In the genomic region with DNA sequence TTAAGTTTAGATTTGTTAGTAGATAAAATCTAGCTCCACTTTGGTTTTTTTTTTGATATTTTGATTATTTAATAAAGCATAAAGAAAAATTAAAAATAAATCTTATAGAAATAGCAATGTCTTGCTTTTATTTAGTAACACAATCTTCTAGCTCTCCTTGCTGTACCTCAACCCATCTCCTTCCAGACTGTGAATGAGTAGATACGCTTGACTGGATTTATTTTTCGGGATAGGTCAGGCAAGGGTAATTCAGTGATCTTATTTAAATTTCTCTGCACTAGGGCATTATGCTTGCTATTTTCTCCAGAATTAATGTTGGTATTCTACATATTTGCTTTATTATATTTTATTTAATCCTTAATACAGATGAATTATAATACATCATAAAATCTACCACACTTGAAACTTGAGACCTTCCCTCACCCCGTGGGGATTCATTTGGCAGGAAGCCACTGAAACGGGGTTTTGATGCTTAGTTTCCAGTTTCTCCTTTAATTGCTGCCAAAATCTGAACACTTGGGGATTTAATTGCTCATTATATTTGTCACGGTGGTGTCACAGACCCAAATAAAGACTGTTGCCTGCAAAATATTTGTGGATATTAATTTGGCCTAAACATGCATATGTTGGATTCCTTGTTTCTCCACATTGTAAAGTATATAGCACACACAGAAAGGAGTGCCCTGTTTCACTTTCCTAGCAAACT, we compare ENCODE assay signal across 10 mouse cellular contexts.
DNase-seq lines count a peak whose midpoint lies in the region; ATAC-seq and TF ChIP-seq lines count a peak whose summit lies in the region.
"Had no signal": no experiment of that assay in that cellular context is flagged by ENCODE, and none has a peak within 500 bp of the region (broad histone marks: within the 10 kb centered on the region; RNA-seq: fewer than 3 reads in every experiment).

No protein-coding gene starts in this region.

- WGBS in kidney, adult 2 months = 18% methylated on average over 5 of the region's 5 CpGs
- 27% methylated on average over 5 of the region's 5 CpGs for WGBS in embryonic facial prominence, embryonic 13.5 days
- WGBS in forebrain, postnatal 0 days = 20% methylated on average over 5 of the region's 5 CpGs
- WGBS in limb, embryonic 14.5 days = 28% methylated on average over 5 of the region's 5 CpGs

- no peak overlapping the region for H3K4me2 ChIP-seq in embryonic facial prominence, embryonic 13.5 days
- no peak overlapping the region for H3K4me2 ChIP-seq in forebrain, postnatal 0 days (ENCODE audit: low read depth)
- no peak overlapping the region for H3K4me2 ChIP-seq in limb, embryonic 14.5 days (replicated peaks; ENCODE audit: low read depth, low read length, severe bottlenecking)

- H3K9me3 ChIP-seq in embryonic facial prominence, embryonic 13.5 days = no peaks in the 10 kb centered on the region
- no peaks in the 10 kb centered on the region for H3K9me3 ChIP-seq in forebrain, postnatal 0 days (ENCODE audit: low read length)
- H3K9me3 ChIP-seq in limb, embryonic 14.5 days (ENCODE audit: control insufficient read depth, low read length) = no peaks in the 10 kb centered on the region

- H3K4me1 ChIP-seq in kidney, adult 2 months (ENCODE audit: control insufficient read depth, insufficient read depth, low read length) = no peaks in the 10 kb centered on the region
- peaks cover 6% of the 10 kb centered on the region; the same call in 1 of the 2 replicates for H3K4me1 ChIP-seq in embryonic facial prominence, embryonic 13.5 days
- H3K4me1 ChIP-seq in forebrain, postnatal 0 days (ENCODE audit: insufficient read depth) = no peaks in the 10 kb centered on the region
- no peaks in the 10 kb centered on the region for H3K4me1 ChIP-seq in limb, embryonic 14.5 days (ENCODE audit: control insufficient read depth, insufficient read depth, low read length)

- no peaks in the 10 kb centered on the region for H3K27me3 ChIP-seq in kidney, adult 2 months (replicated peaks; ENCODE audit: control insufficient read depth, insufficient read depth, low read length)
- no peaks in the 10 kb centered on the region for H3K27me3 ChIP-seq in embryonic facial prominence, embryonic 13.5 days
- H3K27me3 ChIP-seq in forebrain, postnatal 0 days (ENCODE audit: insufficient read depth, low read length) = no peaks in the 10 kb centered on the region
- H3K27me3 ChIP-seq in limb, embryonic 14.5 days (ENCODE audit: control insufficient read depth, insufficient read depth, low read length) = no peaks in the 10 kb centered on the region

- no peak overlapping the region for H3K4me3 ChIP-seq in kidney, adult 2 months (ENCODE audit: insufficient read depth, low read depth, low read length)
- no peak overlapping the region for H3K4me3 ChIP-seq in embryonic facial prominence, embryonic 13.5 days
- no peak overlapping the region for H3K4me3 ChIP-seq in forebrain, postnatal 0 days (ENCODE audit: low read depth, low read length)
- no peak overlapping the region for H3K4me3 ChIP-seq in limb, embryonic 14.5 days (replicated peaks; ENCODE audit: low read length)

- no peak for TF ChIP-seq POLR2A in kidney, adult 2 months (IDR thresholded peaks at IDR 0.05; ENCODE audit: low read depth, low read length)
- TF ChIP-seq POLR2A in limb, embryonic 14.5 days (IDR thresholded peaks at IDR 0.05; ENCODE audit: borderline replicate concordance, extremely low read depth, insufficient read depth, insufficient read length) = no peak

- DNase-seq in kidney, adult 2 months = peak; percentile 21
- no peak for DNase-seq in kidney, adult 11 months
- DNase-seq in forebrain, postnatal 0 days = peak; percentile 22
- DNase-seq in limb, embryonic 14.5 days (ENCODE audit: low spot score) = peak; percentile 53
- no peak for DNase-seq in layer of hippocampus, adult 18-20 months (ENCODE audit: low spot score in 2 of 2)
- DNase-seq: heart, postnatal 36 days; layer of hippocampus, adult 9-11 months had no signal

- TF ChIP-seq CTCF in kidney, adult 2 months (conservative IDR thresholded peaks at IDR 0.05; ENCODE audit: insufficient read depth, insufficient read length, low read depth, low read length) = no peak
- no peak for TF ChIP-seq CTCF in forebrain, postnatal 0 days (IDR thresholded peaks at IDR 0.05; ENCODE audit: low read depth)

- H3K9ac ChIP-seq in embryonic facial prominence, embryonic 13.5 days = no peak overlapping the region
- no peak overlapping the region for H3K9ac ChIP-seq in forebrain, postnatal 0 days
- no peak overlapping the region for H3K9ac ChIP-seq in limb, embryonic 14.5 days (ENCODE audit: low read depth, low read length, severe bottlenecking)

- no peaks in the 10 kb centered on the region for H3K36me3 ChIP-seq in kidney, adult 2 months (ENCODE audit: control insufficient read depth, insufficient read depth, low read length)
- H3K36me3 ChIP-seq in embryonic facial prominence, embryonic 13.5 days = no peaks in the 10 kb centered on the region
- H3K36me3 ChIP-seq in forebrain, postnatal 0 days (ENCODE audit: insufficient read depth) = no peaks in the 10 kb centered on the region
- H3K36me3 ChIP-seq in limb, embryonic 14.5 days (ENCODE audit: control insufficient read depth, insufficient read depth, low read length) = no peaks in the 10 kb centered on the region

- ATAC-seq in embryonic facial prominence, embryonic 13.5 days (ENCODE audit: insufficient number of reproducible peaks, insufficient read depth, low FRiP score, low TSS enrichment, low read depth) = 0 out of 2 replicates have a peak, but pooled peaks have one; percentile 48
- no peak for ATAC-seq in forebrain, postnatal 0 days
- peak; percentile 50 for ATAC-seq in limb, embryonic 14.5 days (ENCODE audit: low FRiP score, low read depth)
- ATAC-seq in CD4-positive, CD25-positive, alpha-beta regulatory T cell, adult 4 months = no peak

- H3K27ac ChIP-seq in kidney, adult 2 months (ENCODE audit: insufficient read depth, low read depth, low read length) = no peak overlapping the region
- no peak overlapping the region for H3K27ac ChIP-seq in embryonic facial prominence, embryonic 13.5 days
- H3K27ac ChIP-seq in forebrain, postnatal 0 days (ENCODE audit: low read depth, low read length) = no peak overlapping the region
- H3K27ac ChIP-seq in limb, embryonic 14.5 days (replicated peaks; ENCODE audit: low read depth, low read length) = no peak overlapping the region
- H3K27ac ChIP-seq: macrophage had no signal

Comparison
In these comparisons a context has a peak if more than half of its experiments do, and no peak if none do; other contexts are left out.
1. DNase-seq: peak in kidney, adult 2 months (single experiment), forebrain, postnatal 0 days (single experiment) and limb, embryonic 14.5 days (single experiment); none in kidney, adult 11 months (single experiment) and layer of hippocampus, adult 18-20 months (0 of 2).
2. ATAC-seq: peak in embryonic facial prominence, embryonic 13.5 days (single experiment) and limb, embryonic 14.5 days (single experiment); none in forebrain, postnatal 0 days (single experiment) and CD4-positive, CD25-positive, alpha-beta regulatory T cell, adult 4 months (single experiment).